Mouse (Mus musculus): Measurements from ENCODE around the gene Slc37a1.

- TF ChIP-seq CTCF (IDR thresholded peaks at IDR 0.05; ENCODE audit: insufficient read depth, low read depth, low read length) (no peak), POLR2A (IDR thresholded peaks at IDR 0.05; ENCODE audit: insufficient read depth, low read depth, low read length) (no peak)
Measured at GRCm38 (mm10) chr17:31304895-31305775, 18.5 kb downstream of the Slc37a1 start.
